Mouse (Mus musculus) testis, adult 2 months (tissue): ENCODE measurements at regions not wholly inside any gene's neighbourhood (a gene's known extent, or its start where the extent isn't known, plus 50 kb on each side); places are given as distances from the start of the nearest gene placed in this dataset.

Experiments used
- H3K27ac ChIP-seq: fragments of 200-500 bp; 2 replicates; pipeline ENCODE4 v1.5.1; 2012; ENCODE audit warnings: low read depth, low read length; ENCODE audit not compliant: control insufficient read depth, insufficient read depth
- H3K27me3 ChIP-seq: fragments of 200-500 bp; 2 replicates; pipeline ENCODE4 v1.6.1; 2012; ENCODE audit warnings: mild to moderate bottlenecking, low read length, moderate library complexity; ENCODE audit not compliant: control insufficient read depth, insufficient read depth
- H3K36me3 ChIP-seq: fragments of 200-500 bp; 2 replicates; pipeline ENCODE4 v1.6.1; 2012; ENCODE audit warnings: mild to moderate bottlenecking, low read length; ENCODE audit not compliant: control insufficient read depth, insufficient read depth
- H3K4me1 ChIP-seq: fragments of 200-500 bp; 2 replicates; pipeline ENCODE4 v1.6.1; 2012; ENCODE audit warnings: low read length; ENCODE audit not compliant: control insufficient read depth, insufficient read depth
- H3K4me3 ChIP-seq: fragments of 200-500 bp; 2 replicates; pipeline ENCODE4 v1.5.1; 2012; ENCODE audit warnings: low read depth, mild to moderate bottlenecking, low read length, moderate library complexity, mixed read lengths; ENCODE audit not compliant: control insufficient read depth
- CTCF ChIP-seq: fragments of 200-500 bp; IDR thresholded peaks from 2 replicates; pipeline ENCODE4 v1.5.1; 2012; ENCODE audit warnings: low read depth, mild to moderate bottlenecking, inconsistent platforms, low read length, moderate library complexity; ENCODE audit not compliant: control insufficient read depth, insufficient read depth, insufficient replicate concordance
- POLR2A ChIP-seq: fragments of 200-500 bp; IDR thresholded peaks from 2 replicates; pipeline ENCODE4 v1.6.1; 2012; ENCODE audit warnings: low read depth, mild to moderate bottlenecking, inconsistent platforms, low read length, moderate library complexity; ENCODE audit not compliant: control insufficient read depth

DNA sequence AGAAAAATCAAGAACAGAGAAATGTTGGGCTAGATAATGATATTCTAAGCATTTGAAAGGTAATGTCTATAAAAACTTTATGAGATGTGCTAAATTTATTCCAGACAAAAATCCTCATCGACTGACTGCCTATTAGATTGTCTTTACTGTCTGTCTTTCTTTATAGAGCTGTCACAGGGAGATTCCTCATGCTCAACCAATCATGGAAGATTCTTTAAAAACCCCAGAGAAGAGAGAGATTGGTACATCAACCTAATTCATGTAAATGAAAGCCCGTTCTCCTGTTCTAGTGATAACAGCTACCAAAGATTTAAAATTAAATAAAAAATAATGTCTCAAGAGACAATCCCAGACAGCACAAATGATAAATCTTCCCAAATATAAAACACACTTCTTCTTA is 349.5 kb downstream of the Meis1 start:
- Histone ChIP-seq H3K36me3 (no peaks in the 10 kb centered on the region), H3K4me1 (no peaks in the 10 kb centered on the region), H3K27me3 (no peaks in the 10 kb centered on the region), H3K4me3 (no peak overlapping the region), H3K27ac (no peak overlapping the region)
- TF ChIP-seq CTCF (no peak), POLR2A (no peak)

GRCm38 (mm10) chr11:18656358-18656757 is 362.4 kb downstream of the Meis1 start:
- Histone ChIP-seq H3K36me3 (no peaks in the 10 kb centered on the region), H3K4me3 (no peak overlapping the region), H3K27ac (no peak overlapping the region), H3K4me1 (no peaks in the 10 kb centered on the region), H3K27me3 (no peaks in the 10 kb centered on the region)
- no peak for TF ChIP-seq CTCF
- TF ChIP-seq POLR2A = no peak

- TF ChIP-seq POLR2A (no peak), CTCF (no peak)
- Histone ChIP-seq H3K4me1 (no peaks in the 10 kb centered on the region), H3K27me3 (no peaks in the 10 kb centered on the region), H3K4me3 (no peak overlapping the region), H3K27ac (no peak overlapping the region), H3K36me3 (no peaks in the 10 kb centered on the region)
These were observed 386.6 kb downstream of the Meis1 start for GRCm38 (mm10) chr11:18631975-18632773.

DNA sequence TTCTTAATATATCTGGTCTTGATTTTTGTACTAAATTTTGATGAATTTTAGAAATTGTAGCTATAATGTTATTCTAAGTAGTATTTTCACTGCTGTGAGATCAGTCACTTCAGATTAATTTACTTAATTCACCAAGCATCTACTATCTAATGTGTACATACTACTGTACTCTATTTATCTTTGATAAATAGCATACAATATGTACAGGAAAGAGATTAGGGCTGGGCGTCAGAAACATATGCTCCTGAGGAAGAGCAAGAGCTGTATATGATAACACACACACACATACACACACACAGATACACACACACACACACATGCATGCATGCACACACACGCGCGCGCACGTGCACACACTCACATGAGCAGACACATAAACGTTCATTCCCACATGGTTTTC is 387.2 kb downstream of the Meis1 start:
- Histone ChIP-seq H3K4me3 (no peak overlapping the region), H3K27me3 (no peaks in the 10 kb centered on the region), H3K36me3 (no peaks in the 10 kb centered on the region), H3K4me1 (no peaks in the 10 kb centered on the region), H3K27ac (no peak overlapping the region)
- TF ChIP-seq POLR2A = no peak
- TF ChIP-seq CTCF = no peak

GRCm38 (mm10) chr11:18621777-18622176 is 397.0 kb downstream of the Meis1 start:
- Histone ChIP-seq H3K4me3 (no peak overlapping the region), H3K27me3 (no peaks in the 10 kb centered on the region), H3K27ac (no peak overlapping the region), H3K36me3 (no peaks in the 10 kb centered on the region), H3K4me1 (no peaks in the 10 kb centered on the region)
- no peak for TF ChIP-seq CTCF
- TF ChIP-seq POLR2A = no peak

- TF ChIP-seq CTCF (no peak), POLR2A (no peak)
- H3K36me3 ChIP-seq = no peaks in the 10 kb centered on the region
These were observed 413.9 kb downstream of the Meis1 start for GRCm38 (mm10) chr11:18604836-18605235.

GRCm38 (mm10) chr11:18601568-18602182 is 417.1 kb downstream of the Meis1 start:
- H3K4me1 ChIP-seq = no peaks in the 10 kb centered on the region
- no peaks in the 10 kb centered on the region for H3K36me3 ChIP-seq
- no peak for TF ChIP-seq CTCF
- TF ChIP-seq POLR2A = no peak
- no peaks in the 10 kb centered on the region for H3K27me3 ChIP-seq
- H3K4me3 ChIP-seq = no peak overlapping the region
- H3K27ac ChIP-seq = no peak overlapping the region

More at GRCm38 (mm10) chr11:18604836-18605235, 413.9 kb downstream of the Meis1 start:
- H3K4me1 ChIP-seq = no peaks in the 10 kb centered on the region
- no peak overlapping the region for H3K4me3 ChIP-seq
- no peak overlapping the region for H3K27ac ChIP-seq
- H3K27me3 ChIP-seq = no peaks in the 10 kb centered on the region
